Mouse (Mus musculus): ENCODE results near the gene Flad1.
"Not testable (repeated sequence)": the region's sequence is repeated elsewhere in the genome, so short reads cannot be mapped to it uniquely, and the experiment has no call there.

Gene Flad1

DNA sequence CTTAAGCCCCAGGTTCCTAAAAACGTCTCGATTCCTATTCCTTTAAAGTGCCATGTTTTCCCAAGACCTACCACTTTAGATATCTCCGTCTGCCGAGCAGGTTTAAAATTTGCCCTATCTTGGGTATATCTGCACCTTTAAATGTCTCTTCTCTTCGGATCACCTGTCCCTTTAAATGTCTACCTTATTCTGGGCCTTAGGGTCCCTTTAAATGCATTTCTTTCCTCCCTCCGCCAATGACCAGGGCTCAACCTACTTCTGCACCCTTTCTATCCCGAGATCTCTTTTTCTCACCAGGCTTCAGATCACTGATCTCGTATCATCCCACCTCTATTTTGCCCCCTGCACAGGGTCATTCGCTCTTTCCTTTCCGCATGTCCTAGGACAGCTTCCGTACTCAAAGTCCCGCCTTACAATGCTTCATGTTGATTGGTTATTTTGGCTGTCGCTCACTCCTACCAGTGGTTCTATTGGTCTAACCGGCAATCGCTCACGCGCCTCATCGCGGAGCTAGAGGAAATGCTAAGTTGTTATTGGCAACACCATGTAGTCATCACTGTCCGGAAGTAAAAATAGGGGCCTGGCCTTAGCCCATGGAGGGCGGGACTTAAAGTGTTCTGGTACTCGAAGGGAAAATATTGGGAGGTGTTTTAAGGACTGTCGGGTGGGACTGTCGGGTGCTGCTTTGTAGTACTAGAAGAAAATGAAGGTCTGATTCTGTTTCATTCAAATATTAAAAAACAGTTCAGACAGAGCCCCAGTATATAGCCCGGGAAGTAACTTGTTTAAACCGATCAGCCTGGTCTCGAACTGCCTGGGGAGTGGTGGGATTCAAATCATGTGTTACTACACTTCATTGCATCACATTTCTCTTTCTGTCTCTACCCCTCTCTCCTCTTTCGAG lies at the start of gene Flad1:
Gene Flad1, minus strand, starts transcription at position 381 of the 904 bp plus-strand sequence.
- peak; percentile 100 for DNase-seq (ENCODE audit: low read depth, low spot score)

DNA sequence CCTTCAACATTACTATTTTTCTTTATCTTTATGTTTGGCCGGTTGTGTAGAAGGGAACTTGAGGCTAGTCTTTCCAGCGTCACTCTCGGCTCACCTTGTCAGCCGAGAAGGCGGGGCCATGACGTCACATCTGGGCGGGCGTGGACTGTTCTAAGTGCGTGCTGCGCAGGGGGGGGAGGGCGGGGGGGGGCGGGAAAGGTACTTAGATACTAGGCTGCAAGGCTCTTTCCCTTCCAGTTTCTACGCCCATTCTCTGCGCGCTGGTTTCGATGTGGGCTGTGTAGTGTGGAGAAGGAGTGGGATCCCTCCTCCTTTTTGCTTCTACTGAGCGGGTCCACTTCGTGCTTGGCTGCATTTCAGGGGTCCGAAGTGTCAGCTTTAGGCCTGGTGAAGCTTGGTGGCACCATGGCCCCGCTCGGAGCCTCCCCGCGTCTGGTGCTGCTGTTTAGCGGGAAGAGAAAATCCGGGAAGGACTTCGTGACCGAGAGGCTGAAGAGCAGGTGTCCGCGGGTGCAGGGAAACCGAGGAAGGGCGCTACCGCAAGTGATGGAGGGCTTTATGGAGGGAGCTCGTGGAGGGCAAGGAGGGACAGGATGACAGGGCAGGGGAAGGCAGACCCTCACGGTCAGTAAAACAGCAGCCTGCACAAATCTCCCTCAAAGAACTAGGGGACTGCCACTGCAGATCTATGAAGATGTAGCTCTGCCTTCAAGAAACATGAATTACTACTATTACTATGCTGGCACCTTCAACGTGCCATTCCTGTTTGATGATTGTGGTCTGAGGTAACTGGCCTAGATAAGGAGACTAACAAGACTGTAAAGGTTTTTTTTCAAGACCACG lies 47.5 kb upstream of the Flad1 start:
- DNase-seq (ENCODE audit: low read depth, low spot score), result peak; percentile 94

DNA sequence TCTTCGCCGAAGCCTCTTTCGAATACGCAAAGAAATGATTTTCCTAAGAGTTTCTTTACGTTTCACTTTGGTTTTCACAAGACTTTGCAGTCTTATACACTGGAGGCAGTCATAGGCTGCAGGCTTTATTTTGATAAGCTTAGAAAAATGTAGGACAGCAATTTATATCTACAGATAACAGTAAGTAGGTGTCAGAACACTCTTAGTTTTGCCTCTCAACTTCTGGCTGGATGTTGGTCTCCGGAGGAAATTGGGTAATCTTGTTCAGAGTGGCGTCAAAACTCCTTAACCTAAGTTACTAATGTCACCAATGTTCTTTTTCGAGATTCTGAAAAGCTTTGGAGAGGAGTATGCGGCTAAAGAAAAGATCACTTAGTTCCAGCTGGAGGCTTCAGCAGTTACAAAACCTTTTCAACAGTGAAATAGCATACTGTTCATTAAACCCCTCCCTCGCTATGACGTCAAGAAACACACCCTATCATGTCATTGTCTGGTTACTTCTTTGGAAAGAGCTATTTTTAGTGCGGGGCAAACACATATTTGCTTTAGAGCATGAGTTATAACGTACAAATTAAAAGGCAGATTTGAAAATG lies 46.8 kb upstream of the Flad1 start:
- no peak for DNase-seq (ENCODE audit: low read depth, low spot score)

DNA sequence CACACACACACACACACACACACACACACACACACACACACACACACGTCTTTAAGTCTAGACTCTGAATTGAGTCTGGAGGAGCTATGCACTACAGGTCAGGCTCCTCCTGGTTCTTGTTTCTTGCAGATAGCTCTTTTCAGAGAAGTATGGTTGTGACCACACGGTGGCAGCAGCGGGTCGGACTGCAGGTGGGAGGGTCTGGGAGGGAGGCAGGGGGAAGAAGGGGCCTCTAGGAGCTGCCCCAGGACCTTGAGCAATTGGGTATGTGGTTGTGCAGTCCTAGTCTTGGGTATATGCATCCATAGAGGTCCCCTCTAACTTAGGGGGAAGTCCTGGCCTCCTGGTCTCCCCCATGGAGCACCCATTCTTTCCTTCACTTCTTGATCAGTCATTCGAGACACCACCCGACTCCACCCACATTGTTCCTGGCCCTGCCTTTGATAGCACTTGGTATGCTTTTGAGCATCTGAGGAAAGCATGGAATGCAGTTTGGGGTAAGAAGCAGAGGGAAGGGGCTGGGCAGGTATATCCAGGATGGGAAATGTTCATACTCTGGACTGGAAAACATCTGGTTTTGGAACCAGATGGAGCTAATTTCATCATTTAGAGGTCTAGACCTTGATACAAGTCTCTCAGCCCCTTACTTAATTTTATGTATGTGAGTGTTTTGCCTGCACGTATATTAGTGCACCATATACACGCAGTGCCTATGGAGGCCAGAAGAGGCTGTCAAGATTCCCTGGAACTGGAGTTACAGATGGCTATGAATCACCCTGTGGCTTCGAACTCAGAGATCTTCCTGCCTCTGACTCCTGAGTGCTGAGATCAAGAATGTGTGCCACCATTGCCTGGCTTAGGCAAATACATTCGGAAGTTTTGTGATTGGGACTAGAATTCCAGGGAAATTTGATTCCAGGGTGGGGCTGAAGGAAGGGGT lies 45.3 kb upstream of the Flad1 start:
- peak; percentile 86 for DNase-seq (ENCODE audit: low read depth, low spot score)

DNA sequence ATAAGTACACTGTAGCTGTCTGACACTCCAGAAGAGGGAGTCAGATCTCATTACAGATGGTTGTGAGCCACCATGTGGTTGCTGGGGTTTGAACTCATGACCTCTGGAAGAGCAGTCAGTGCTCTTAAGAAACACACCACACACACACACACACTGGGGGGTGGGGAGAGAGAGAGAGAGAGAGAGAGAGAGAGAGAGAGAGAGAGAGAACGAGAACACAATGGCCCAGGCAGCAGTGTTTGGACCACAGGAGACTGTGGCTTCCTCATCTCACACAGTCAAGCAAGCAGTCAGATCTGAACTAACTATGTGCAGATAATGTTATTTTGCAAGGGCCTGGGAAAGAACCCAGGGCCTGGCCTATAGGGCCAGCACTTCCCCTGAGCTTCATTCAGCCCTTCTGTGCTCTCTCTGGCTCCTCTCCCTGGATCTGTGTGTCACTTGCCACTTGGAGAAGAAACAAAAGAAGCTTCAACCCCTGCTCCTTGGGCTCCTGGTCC lies 44.2 kb upstream of the Flad1 start:
- no peak for DNase-seq (ENCODE audit: low read depth, low spot score)

DNA sequence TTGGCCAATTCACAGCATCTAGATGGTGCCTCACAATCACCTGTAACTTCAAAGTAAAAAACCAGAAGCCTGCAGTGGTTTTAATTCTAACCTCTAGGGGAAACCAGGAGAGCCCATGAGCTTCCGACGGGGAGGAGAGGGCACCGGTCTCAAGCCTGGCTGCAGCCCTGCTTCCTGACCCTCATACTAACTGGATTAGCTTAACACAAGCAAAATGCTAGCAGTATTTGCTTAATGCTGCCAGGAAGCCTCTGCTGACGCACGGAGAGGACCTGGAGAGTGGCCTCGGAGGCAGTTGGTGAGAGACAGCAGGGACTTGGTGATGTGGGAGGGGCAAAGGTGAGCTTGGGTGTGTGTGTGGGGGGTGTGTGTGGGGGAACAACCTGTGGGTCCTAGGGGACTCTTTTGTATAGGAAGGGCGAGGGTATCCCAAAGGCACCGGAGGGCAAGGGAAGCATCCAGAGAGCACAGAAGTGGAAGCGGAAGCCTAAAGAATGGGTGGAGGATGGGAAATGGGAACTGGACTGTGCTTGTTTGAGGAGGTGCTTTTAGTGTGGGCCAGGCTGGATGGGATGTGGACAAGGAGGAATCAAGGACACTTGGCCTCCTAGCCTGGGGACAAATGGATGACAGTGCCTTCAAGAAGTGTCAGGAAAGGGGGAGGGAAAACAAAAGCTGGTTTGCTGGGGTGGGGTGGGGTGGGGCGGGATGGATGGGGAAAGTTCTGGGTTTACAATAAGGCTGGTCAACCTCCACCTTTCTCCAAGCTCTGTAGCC lies 42.9 kb upstream of the Flad1 start, which contains the start of gene Pmvk:
Gene Pmvk, plus strand, starts transcription at position 141 of the 777 bp plus-strand sequence.
- DNase-seq (ENCODE audit: low read depth, low spot score), result no peak

DNA sequence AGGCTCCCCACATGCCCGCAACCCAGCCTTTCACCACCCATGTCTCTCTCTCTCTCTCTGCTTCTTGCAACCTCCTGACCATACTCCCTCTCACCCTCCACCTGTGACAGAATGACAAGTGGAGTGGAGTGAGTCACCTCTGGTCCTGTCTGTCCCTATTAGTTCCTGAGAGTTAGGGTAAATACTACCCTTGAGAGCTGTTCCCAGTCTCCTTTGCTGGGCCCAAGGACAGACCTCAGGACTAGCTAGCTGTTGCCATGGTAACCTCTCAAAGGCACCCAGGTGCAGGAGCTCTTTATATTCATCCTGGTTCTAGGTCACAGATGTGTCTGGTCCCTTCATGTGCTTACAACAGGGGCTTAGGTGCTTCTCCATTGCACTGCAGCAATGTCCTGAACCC lies 40.2 kb upstream of the Flad1 start:
- no peak for DNase-seq (ENCODE audit: low read depth, low spot score)

DNA sequence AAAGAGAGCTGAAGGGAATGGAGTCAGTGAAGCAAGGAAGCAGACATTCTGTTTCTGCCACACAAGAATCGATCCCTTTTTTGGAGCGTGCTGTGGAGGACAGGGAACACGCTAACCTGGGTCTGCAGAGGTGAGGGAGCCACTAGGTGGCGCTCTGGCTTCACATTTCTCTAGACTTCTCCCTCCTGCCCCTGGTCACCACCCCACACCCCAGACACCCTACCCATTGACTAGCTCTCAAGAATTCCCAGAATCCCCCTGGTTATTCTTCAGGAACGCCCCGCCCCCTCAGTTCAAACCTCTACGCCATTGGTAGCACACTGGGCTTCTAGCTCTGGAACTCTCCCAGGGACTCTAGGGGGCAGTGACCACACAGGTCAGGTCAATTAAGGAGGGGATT lies 37.9 kb upstream of the Flad1 start:
- DNase-seq (ENCODE audit: low read depth, low spot score), result peak; percentile 78

DNA sequence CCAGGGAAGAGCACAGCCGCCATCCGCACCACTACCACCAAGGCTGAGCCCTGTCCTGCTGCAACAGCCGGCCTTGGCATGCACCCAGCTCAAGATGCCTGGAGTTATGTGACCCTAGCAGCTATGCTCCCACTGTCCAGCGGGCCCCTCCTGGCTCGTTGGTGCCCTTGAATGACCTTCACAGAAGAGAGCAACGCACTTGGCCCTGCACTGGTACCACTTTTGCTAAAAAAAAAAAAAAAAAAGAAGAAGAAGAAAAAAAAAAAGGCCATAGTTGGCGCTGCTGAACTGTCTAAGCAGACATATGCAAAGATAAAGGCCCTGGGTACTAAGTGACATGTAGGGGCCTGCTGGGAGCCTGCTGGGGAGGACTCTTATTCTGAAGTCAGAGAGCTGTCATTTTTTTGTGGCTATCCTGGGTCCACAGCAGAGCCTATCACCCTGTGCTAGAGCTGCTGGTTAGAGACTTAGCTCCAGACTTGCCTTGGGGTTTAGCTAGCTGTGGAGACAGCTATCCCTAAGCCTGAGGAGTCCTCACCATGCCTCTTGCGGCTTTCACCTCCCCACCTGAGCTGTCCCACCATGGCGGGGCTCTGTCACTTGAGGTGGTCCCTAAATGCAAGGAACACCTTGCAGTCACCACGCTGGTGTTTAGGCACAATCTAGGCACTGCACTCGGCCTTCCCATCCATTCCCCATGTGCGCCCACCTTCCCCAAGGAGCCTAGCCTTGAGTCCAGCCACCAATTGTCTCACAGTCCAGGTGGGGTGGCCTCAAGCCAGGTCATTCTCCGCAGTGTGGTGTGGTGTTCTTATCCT lies 37.3 kb upstream of the Flad1 start:
- no peak for DNase-seq (ENCODE audit: low read depth, low spot score)

DNA sequence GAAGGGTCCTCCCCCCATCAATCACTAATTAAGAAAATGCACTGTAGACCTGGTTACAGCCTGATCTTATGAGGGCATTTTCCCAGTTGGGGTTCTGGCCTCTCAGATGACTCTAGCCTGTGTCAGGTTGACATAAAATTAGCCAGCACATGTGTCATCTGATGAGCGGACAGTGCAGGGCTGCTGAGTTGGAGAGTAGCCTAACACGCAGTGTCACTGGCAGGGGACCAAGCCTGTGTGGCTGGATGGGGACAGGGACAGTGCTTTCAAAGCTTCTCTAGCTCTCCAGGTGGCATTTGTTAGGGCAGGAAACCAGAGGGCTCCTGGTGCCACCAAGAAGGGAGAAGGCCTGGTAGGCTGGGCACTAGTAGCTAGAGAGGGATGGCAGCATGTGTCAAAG lies 29.0 kb upstream of the Flad1 start:
- DNase-seq (ENCODE audit: low read depth, low spot score), result no peak

DNA sequence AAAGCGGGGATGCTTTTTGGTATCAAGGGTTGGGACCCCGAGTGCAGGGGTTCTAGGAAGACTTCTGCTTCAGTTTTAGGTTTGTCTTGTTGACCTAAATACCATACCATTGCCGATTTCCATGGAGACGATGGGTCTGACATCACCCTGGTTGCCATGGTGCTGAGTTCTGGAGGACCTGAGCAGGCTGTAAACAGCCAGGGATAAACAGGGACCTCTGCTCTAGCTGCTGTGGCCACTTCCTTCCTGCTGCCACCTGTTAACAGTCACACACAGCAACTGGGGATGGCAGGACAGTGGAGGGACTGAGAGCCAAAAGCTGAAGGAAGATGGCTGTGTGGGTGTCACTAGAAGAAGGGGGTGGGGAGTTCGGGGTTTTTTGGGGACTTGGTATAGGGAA lies 25.6 kb upstream of the Flad1 start:
- peak; percentile 47 for DNase-seq (ENCODE audit: low read depth, low spot score)

DNA sequence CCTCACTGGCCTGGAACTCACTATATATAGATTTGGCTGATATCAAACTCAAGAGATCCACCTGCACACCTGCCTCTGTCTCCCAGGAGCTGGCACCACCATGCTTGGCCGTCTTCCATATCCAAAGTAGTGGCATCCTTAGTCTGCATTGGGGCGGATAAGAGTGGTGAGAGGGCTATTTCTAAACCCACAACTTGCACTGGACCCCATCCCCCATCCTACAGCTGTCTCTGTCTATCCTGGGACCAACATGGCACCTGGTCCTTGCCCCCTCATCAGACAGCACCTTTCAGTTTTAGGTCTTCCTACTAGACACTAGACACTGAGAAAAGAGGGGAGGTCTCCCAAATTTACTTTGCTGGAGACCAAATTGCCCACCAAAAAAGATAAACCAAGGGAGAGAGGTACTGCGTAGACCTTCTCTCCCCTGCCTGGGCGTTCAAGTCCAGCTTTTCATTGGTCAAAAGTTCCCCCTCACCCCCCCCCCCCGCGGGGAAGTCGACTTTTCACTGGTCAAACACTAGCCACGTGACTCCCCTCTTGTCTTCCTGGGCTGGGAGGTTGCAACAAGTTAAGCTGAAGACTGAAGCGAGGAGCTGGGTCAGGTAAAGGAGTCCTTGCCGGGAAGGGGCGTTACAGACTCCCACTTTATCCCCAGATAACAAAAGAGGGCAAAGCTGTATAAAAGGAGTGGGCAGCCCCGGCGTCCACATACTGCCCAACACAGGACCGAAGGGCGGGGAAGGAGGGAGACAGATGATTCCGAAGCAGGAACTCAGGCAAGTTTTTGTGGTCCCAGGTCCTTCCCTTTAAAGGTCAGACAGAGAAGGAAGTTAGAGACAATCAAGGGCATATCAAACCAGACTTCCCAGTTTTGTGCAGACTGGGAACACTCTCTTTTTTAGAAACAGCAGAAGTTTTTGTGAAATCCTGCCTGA lies 24.8 kb upstream of the Flad1 start, which contains the start of gene Pbxip1:
Gene Pbxip1, plus strand, starts transcription at position 531 of the 938 bp plus-strand sequence.
- peak; percentile 86 for DNase-seq (ENCODE audit: low read depth, low spot score)

DNA sequence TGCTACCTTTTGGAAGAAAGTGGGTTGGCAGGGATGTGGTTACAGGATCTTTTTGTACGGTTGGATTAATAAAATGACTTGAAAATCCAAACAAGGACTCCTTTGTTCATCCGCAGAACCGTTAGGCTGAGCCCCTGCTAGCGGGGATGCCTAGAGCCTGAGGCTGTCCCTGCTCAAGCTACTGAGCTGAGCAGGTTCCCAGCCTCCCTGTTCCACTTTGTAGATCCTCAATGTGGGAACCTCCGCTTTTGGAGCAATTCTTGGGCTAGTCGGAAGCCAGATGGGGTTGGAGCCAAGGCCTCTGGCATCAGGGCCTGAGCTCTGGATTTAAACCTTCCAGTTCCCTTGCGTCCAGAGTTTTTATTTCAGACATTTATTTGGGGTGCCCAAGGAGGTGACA lies 23.4 kb upstream of the Flad1 start:
- no peak for DNase-seq (ENCODE audit: low read depth, low spot score)

DNA sequence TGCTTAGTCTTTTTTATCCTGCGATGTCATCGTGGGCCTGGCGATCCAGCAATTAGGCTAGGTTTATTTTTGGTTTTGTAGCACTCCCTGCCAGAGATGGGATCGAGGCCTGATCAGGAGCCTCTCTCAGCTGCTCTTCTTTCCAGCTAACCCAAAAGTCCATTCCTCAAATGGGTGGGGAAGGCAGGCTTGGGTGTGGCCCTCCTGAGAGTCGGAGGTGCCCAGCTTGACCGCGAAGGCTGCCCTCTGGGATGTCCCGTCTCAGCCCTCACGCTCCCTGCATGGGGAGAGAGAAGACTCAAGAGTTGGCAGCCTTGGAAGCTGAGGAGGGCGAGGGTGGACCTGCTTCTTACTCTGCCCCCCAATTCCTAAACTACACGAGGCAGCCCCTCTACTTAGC lies 22.9 kb upstream of the Flad1 start:
- DNase-seq (ENCODE audit: low read depth, low spot score), result no peak

DNA sequence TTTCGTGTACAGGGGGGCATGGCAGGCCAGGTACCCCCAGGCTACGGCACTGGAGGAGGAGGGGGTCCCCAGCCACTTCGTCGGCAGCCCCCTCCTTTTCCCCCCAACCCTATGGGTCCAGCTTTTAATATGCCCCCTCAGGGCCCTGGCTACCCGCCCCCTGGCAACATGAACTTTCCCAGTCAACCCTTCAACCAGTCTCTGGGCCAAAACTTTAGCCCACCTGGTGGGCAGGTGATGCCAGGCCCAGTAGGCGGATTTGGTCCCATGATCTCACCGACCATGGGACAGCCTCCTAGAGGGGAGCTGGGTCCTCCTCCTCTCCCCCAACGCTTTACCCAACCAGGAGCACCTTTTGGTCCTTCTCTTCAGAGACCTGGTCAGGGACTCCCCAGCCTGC lies 20.9 kb upstream of the Flad1 start:
- no peak for DNase-seq (ENCODE audit: low read depth, low spot score)

DNA sequence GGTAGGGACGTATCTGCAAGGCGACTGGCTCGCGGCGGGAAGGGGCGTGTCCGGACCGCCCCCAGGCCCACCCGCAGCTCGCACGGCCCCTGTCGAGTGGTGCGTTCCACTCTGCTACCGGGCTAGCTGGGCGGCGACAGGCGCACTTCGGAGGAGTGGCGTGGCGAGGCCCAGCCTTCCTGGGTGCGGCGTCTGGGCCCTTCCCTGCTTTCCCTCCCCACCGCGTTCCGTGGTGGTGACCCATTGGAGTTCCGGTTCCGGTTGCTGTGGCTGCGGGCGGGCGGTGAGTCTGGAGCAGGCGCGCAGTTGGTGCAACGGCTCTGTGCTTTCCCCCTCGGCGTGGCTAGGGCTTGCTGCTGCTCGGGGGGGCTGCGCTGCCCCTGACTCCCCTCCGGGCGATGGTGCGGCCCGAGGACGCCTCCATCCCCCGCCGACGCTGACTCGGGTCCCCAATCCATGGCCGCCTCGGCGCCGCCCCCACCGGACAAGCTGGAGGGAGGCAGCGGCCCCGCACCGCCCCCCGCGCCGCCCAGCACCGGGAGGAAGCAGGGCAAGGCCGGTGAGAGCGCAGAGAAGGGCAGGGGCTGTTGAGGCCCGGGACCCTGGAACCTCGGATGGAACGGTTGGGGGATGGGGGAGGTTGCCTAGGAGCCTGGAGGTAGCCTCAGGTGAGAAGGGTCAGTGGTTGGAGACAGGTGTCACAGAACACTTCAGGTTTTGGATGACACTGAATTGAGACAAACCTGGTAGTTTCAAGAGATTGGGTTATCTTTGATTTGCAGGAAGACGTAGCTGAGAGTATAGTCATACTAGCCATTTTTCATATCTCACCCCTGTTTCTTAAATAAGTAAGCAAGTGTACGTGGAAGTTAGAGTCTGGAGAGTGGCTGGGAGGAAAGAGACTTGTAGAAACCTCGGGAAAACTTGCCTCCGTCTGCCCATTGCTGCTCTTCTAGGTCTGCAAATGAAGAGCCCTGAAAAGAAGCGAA lies 18.8 kb upstream of the Flad1 start, which contains the start of gene Pygo2:
Gene Pygo2, plus strand, starts transcription at position 44 of the 989 bp plus-strand sequence.
- peak; percentile 95 for DNase-seq (ENCODE audit: low read depth, low spot score)

DNA sequence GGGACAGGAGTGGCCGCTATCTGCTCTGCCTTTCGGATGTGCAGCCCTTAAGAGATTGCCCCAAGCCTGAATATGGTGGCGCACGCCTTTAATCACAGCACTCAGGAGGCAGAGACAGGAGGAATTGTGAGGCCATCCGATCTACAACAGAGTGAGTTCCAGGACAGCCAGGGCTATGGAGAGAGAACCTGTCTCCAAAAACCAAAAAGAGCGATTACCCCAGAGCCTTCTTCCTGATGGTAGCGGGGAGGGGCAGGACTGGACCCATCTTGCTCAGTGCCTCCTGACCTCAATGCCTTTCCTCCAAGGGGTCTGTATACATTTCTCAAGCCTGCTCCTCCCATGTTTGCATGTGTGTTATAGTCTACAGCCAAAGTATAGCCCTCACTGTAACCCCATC lies 17.4 kb upstream of the Flad1 start:
- DNase-seq (ENCODE audit: low read depth, low spot score), result not testable (repeated sequence)
